Mouse (Mus musculus) hindbrain, postnatal 0 days (tissue): Measurements from ENCODE around the gene Nup210l. TPM values are rescaled to one million over a fixed set of nuclear protein-coding genes. Genes with fewer than 3 reads are reported as not detected.

Experiments used
- ATAC-seq: fragments of 200-750 bp; cut with Nextera tagmentation; 2 replicates; pipeline ENCODE4 v1.8.0; 2017; ENCODE audit warnings: mild to moderate bottlenecking, moderate TSS enrichment, moderate library complexity
- DNase-seq: peaks from one replicate; pipeline ENCODE4 v3.0.0-alpha.2; 2015; ENCODE audit warnings: low spot score
- H3K27ac ChIP-seq: fragments of 300-500 bp; sonication (generic); 2 replicates; pipeline ENCODE4 v1.5.1; 2014; ENCODE audit warnings: mild to moderate bottlenecking
- H3K27me3 ChIP-seq: fragments of 300-500 bp; sonication (generic); 2 replicates; pipeline ENCODE4 v1.6.1; 2014; ENCODE audit warnings: low read length, mixed read lengths; ENCODE audit not compliant: insufficient read depth
- H3K36me3 ChIP-seq: fragments of 300-500 bp; sonication (generic); 2 replicates; pipeline ENCODE4 v1.6.1; 2014; ENCODE audit warnings: low read length, mixed read lengths; ENCODE audit not compliant: insufficient read depth
- H3K4me1 ChIP-seq: fragments of 300-500 bp; sonication (generic); 2 replicates; pipeline ENCODE4 v1.6.1; 2014; ENCODE audit warnings: antibody characterized with exemption, low read length, mixed read lengths; ENCODE audit not compliant: insufficient read depth
- H3K4me2 ChIP-seq: fragments of 300-500 bp; sonication (generic); 2 replicates; pipeline ENCODE4 v1.6.1; 2014; ENCODE audit warnings: low read depth, mild to moderate bottlenecking, low read length, moderate library complexity, mixed read lengths
- H3K4me3 ChIP-seq: fragments of 300-500 bp; sonication (generic); 2 replicates; pipeline ENCODE4 v1.5.1; 2014; ENCODE audit warnings: low read length
- H3K9ac ChIP-seq: fragments of 300-500 bp; sonication (generic); replicated peaks from 2 replicates; pipeline ENCODE4 v1.6.1; 2014; ENCODE audit warnings: mild to moderate bottlenecking, low read length, moderate library complexity, mixed read lengths
- H3K9me3 ChIP-seq: fragments of 300-500 bp; sonication (generic); 2 replicates; pipeline ENCODE4 v1.6.1; 2016; ENCODE audit warnings: low read length, mixed read lengths
- CTCF ChIP-seq: IDR thresholded peaks from 2 replicates; pipeline ENCODE4 v1.5.1; 2016; ENCODE audit warnings: antibody characterized with exemption, control low read depth, low read depth
- WGBS: fragments of 180-500 bp; shearing (Covaris S2); extraction: QIAGEN DNeasy Blood & Tissue Kit; methylation state at CpG from one replicate; pipeline ENCODE4 v1.1.7; 2014; 5-methylcytosine and 5-hydroxymethylcytosine counted together
- polyA plus RNA-seq: library from polyadenylated mRNA; unstranded; fragments of >200 nt; fragmentation: Nextera tagmentation; extraction: Ambion mirVana; gene quantifications from 2 replicates; pipeline ENCODE4 v1.2.1, GENCODE M21; 2015
- total RNA-seq: library from RNA; depleted of rRNA; stranded (reverse); fragments of >200 nt; gene quantifications from 2 replicates; pipeline ENCODE4 v1.2.3, GENCODE M21; 2014

The Nup210l gene
- total and polyA plus RNA-seq, 2 experiments from 2014 or later: 0.11 to 0.52 TPM

GRCm38 (mm10) chr3:90222455-90222854, 118.5 kb downstream of the Nup210l start:
- H3K9ac ChIP-seq: no peak overlapping the region
- H3K4me2 ChIP-seq: no peak overlapping the region

GRCm38 (mm10) chr3:90222941-90223340, 119.0 kb downstream of the Nup210l start:
- Histone ChIP-seq H3K4me1 (peaks cover 5% of the 10 kb centered on the region; the same call in 1 of the 2 replicates), H3K27me3 (no peaks in the 10 kb centered on the region)

More at GRCm38 (mm10) chr3:90222455-90222854, 118.5 kb downstream of the Nup210l start:
- H3K27me3 ChIP-seq: no peaks in the 10 kb centered on the region
- H3K9me3 ChIP-seq: no peaks in the 10 kb centered on the region
- H3K36me3 ChIP-seq: no peaks in the 10 kb centered on the region
- no peak overlapping the region for H3K4me3 ChIP-seq
- H3K27ac ChIP-seq: no peak overlapping the region
- H3K4me1 ChIP-seq: peaks cover 5% of the 10 kb centered on the region; the same call in 1 of the 2 replicates
- ATAC-seq (no peak), DNase-seq (no peak)
- TF ChIP-seq CTCF: no peak
- WGBS: 82% methylated on average over 4 of the region's 4 CpGs

GRCm38 (mm10) chr3:90224331-90224730, 120.4 kb downstream of the Nup210l start:
- Histone ChIP-seq H3K9me3 (no peaks in the 10 kb centered on the region), H3K27me3 (no peaks in the 10 kb centered on the region), H3K9ac (no peak overlapping the region), H3K4me3 (no peak overlapping the region), H3K36me3 (no peaks in the 10 kb centered on the region), H3K27ac (no peak overlapping the region), H3K4me1 (peaks cover 5% of the 10 kb centered on the region; the same call in 1 of the 2 replicates), H3K4me2 (no peak overlapping the region)
- DNase-seq: no peak
- 0 out of 2 replicates have a peak, but pooled peaks have one; percentile 6 for TF ChIP-seq CTCF
- 85% methylated on average over 10 of the region's 10 CpGs for WGBS
- no peak for ATAC-seq

More at GRCm38 (mm10) chr3:90222941-90223340, 119.0 kb downstream of the Nup210l start:
- H3K27ac ChIP-seq: no peak overlapping the region
- no peak overlapping the region for H3K4me3 ChIP-seq
- H3K4me2 ChIP-seq: no peak overlapping the region
- 0 out of 2 replicates have a peak overlapping the region, but pooled peaks have one; percentile 9 for H3K9ac ChIP-seq
- WGBS: 88% methylated on average over 3 of the region's 3 CpGs
- no peaks in the 10 kb centered on the region for H3K9me3 ChIP-seq
- ATAC-seq (no peak), DNase-seq (no peak)
- no peak for TF ChIP-seq CTCF
- H3K36me3 ChIP-seq: no peaks in the 10 kb centered on the region

- Histone ChIP-seq H3K9me3 (no peaks in the 10 kb centered on the region), H3K36me3 (peaks cover 10% of the 10 kb centered on the region), H3K27me3 (no peaks in the 10 kb centered on the region), H3K4me2 (peak overlapping the region; percentile 82), H3K4me3 (peak overlapping the region; percentile 85), H3K4me1 (peaks cover 9% of the 10 kb centered on the region), H3K9ac (peak overlapping the region; percentile 87; the same call in 1 of the 2 replicates), H3K27ac (peak overlapping the region; percentile 90; the same call in 1 of the 2 replicates)
- DNase-seq: no peak
- no peak for TF ChIP-seq CTCF
- ATAC-seq: no peak
- WGBS: 18% methylated on average over 8 of the region's 8 CpGs
These were observed 127.1 kb downstream of the Nup210l start for GRCm38 (mm10) chr3:90231075-90231474.

- Histone ChIP-seq H3K27ac (peak within 1 kb of the TSS; percentile 90), H3K27me3 (no peaks in the 10 kb centered on the region), H3K9me3 (no peaks in the 10 kb centered on the region), H3K4me2 (peak within 1 kb of the TSS; percentile 82), H3K4me3 (peak within 1 kb of the TSS; percentile 85), H3K4me1 (peaks cover 9% of the 10 kb centered on the region), H3K9ac (peak within 1 kb of the TSS; percentile 87), H3K36me3 (peaks cover 10% of the 10 kb centered on the region)
- ATAC-seq: peak; percentile 99
- WGBS: under 1% methylated on average over 61 of the region's 61 CpGs
- TF ChIP-seq CTCF: peak; percentile 19
- peak; percentile 97 for DNase-seq
These were observed 127.8 kb downstream of the Nup210l start, which contains the start of gene Jtb for GRCm38 (mm10) chr3:90231507-90232333. TSS of gene Jtb (plus strand) at chr3:90231597.

GRCm38 (mm10) chr3:90241251-90241650, 137.3 kb downstream of the Nup210l start:
- TF ChIP-seq CTCF: no peak
- no peak overlapping the region for H3K9ac ChIP-seq
- peaks cover 6% of the 10 kb centered on the region; the same call in 1 of the 2 replicates for H3K4me1 ChIP-seq
- no peak overlapping the region for H3K4me2 ChIP-seq
- ATAC-seq (no peak), DNase-seq (peak; percentile 18)
- H3K9me3 ChIP-seq: no peaks in the 10 kb centered on the region
- no peaks in the 10 kb centered on the region for H3K27me3 ChIP-seq
- H3K4me3 ChIP-seq: no peak overlapping the region
- H3K36me3 ChIP-seq: no peaks in the 10 kb centered on the region
- WGBS: 88% methylated on average over 2 of the region's 2 CpGs
- H3K27ac ChIP-seq: no peak overlapping the region
